In the genomic region with DNA sequence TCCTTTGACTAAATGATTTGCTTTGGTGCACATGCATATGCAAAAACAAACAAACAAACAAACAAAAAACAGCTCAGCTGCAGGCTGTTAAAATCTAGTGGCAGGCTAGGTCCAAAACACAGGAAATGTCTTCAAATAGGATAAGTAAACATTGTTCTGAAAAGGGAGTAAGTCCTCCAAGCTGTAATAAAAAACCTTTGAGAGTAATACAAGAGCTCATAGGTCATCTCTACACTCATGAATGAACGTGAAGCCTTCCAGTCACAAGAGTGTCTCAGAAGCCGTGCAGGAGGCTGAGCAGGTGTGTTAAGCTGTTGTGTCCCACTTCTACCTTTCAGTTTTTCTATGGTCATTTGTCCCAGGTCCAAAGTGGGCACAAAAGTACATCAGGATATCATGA, we compare ENCODE assay signal across 20 mouse cellular contexts.
DNase-seq lines count a peak whose midpoint lies in the region; ATAC-seq and TF ChIP-seq lines count a peak whose summit lies in the region.
"Had no signal": no experiment of that assay in that cellular context is flagged by ENCODE, and none has a peak within 500 bp of the region (broad histone marks: within the 10 kb centered on the region; RNA-seq: fewer than 3 reads in every experiment).

No protein-coding gene starts in this region.

- H3K27ac ChIP-seq in heart, postnatal 0 days (ENCODE audit: low read depth): peak overlapping the region; percentile 43; the same call in 1 of the 2 replicates
- peak overlapping the region; percentile 55; the same call in 1 of the 2 replicates for H3K27ac ChIP-seq in lung, embryonic 14.5 days (ENCODE audit: low read depth)
- H3K27ac ChIP-seq in intestine, embryonic 15.5 days: peak overlapping the region; percentile 69
- H3K27ac ChIP-seq in olfactory bulb, adult 2 months (ENCODE audit: insufficient read depth, low read depth, low read length): 0 out of 2 replicates have a peak overlapping the region, but pooled peaks have one; percentile 5
- H3K27ac ChIP-seq: embryonic facial prominence, embryonic 15.5 days; forebrain, embryonic 10.5 days; layer of hippocampus, adult 2 months; left cerebral cortex, adult 2 months; liver, embryonic 15.5 days; neural tube, embryonic 12.5 days had no signal

- WGBS in heart, postnatal 0 days: 59% methylated on average over 2 of the region's 2 CpGs
- WGBS in lung, embryonic 14.5 days: 30% methylated on average over 2 of the region's 2 CpGs
- WGBS in lung, adult 2 months: 20% methylated on average over 2 of the region's 2 CpGs
- 20% methylated on average over 2 of the region's 2 CpGs for WGBS in intestine, embryonic 15.5 days
- 87% methylated on average over 2 of the region's 2 CpGs for WGBS in olfactory bulb, adult 2 months

- ATAC-seq in heart, postnatal 0 days (ENCODE audit: insufficient read depth, low read depth): no peak
- ATAC-seq in lung, embryonic 14.5 days (ENCODE audit: insufficient read depth): peak; percentile 21; the same call in 1 of the 2 replicates
- ATAC-seq in intestine, embryonic 15.5 days: peak; percentile 79
- ATAC-seq: activated CD4-positive, CD25-positive, alpha-beta regulatory T cell, adult 4 months; inflammation-experienced regulatory T-cells, adult 6 months; Patski had no signal

- no peak overlapping the region; the same call in 1 of the 2 replicates for H3K4me2 ChIP-seq in heart, postnatal 0 days (ENCODE audit: low read depth, low read length)
- peak overlapping the region; percentile 20; the same call in 1 of the 2 replicates for H3K4me2 ChIP-seq in lung, embryonic 14.5 days
- no peak overlapping the region for H3K4me2 ChIP-seq in intestine, embryonic 15.5 days (replicated peaks)
- H3K4me2 ChIP-seq: embryonic facial prominence, embryonic 15.5 days; heart, embryonic 11.5 days; liver, embryonic 15.5 days; neural tube, embryonic 12.5 days had no signal

- no peak overlapping the region for H3K4me3 ChIP-seq in heart, postnatal 0 days (ENCODE audit: low read depth, low read length)
- no peak overlapping the region for H3K4me3 ChIP-seq in lung, embryonic 14.5 days (ENCODE audit: low read depth, low read length)
- H3K4me3 ChIP-seq in lung, adult 2 months (replicated peaks; ENCODE audit: extremely low read depth, low read depth, low read length): no peak overlapping the region
- H3K4me3 ChIP-seq in intestine, embryonic 15.5 days (replicated peaks): no peak overlapping the region
- no peak overlapping the region for H3K4me3 ChIP-seq in olfactory bulb, adult 2 months (ENCODE audit: insufficient read depth, low read depth, low read length)
- H3K4me3 ChIP-seq: embryonic facial prominence, embryonic 15.5 days; forebrain, embryonic 10.5 days; layer of hippocampus, adult 2 months; left cerebral cortex, adult 2 months; liver, embryonic 15.5 days; neural tube, embryonic 12.5 days had no signal

- H3K27me3 ChIP-seq in heart, postnatal 0 days (ENCODE audit: control insufficient read depth, insufficient read depth, low read length): no peaks in the 10 kb centered on the region
- no peaks in the 10 kb centered on the region for H3K27me3 ChIP-seq in lung, embryonic 14.5 days (ENCODE audit: insufficient read depth, low read length)
- no peaks in the 10 kb centered on the region for H3K27me3 ChIP-seq in intestine, embryonic 15.5 days (replicated peaks)
- H3K27me3 ChIP-seq: embryonic facial prominence, embryonic 15.5 days; liver, embryonic 15.5 days; megakaryocyte, embryonic 14.5 days; neural tube, embryonic 12.5 days; Patski had no signal

- no peak for TF ChIP-seq CTCF in heart, postnatal 0 days (IDR thresholded peaks at IDR 0.05; ENCODE audit: low read depth)
- TF ChIP-seq CTCF in lung, embryonic 14.5 days (IDR thresholded peaks at IDR 0.05; ENCODE audit: low read depth): no peak
- TF ChIP-seq CTCF in lung, adult 2 months (IDR thresholded peaks at IDR 0.05; ENCODE audit: insufficient read depth, low read length): no peak
- TF ChIP-seq CTCF in olfactory bulb, adult 2 months (IDR thresholded peaks at IDR 0.05; ENCODE audit: insufficient read depth, low read depth, low read length): no peak

- H3K4me1 ChIP-seq in heart, postnatal 0 days (ENCODE audit: control insufficient read depth, insufficient read depth): no peaks in the 10 kb centered on the region
- no peaks in the 10 kb centered on the region for H3K4me1 ChIP-seq in lung, embryonic 14.5 days (ENCODE audit: insufficient read depth)
- peaks cover 10% of the 10 kb centered on the region for H3K4me1 ChIP-seq in lung, adult 2 months (ENCODE audit: control insufficient read depth, insufficient read depth, low read length)
- H3K4me1 ChIP-seq in intestine, embryonic 15.5 days (replicated peaks): peaks cover 7% of the 10 kb centered on the region
- peaks cover 3% of the 10 kb centered on the region for H3K4me1 ChIP-seq in olfactory bulb, adult 2 months (ENCODE audit: control insufficient read depth, insufficient read depth, low read length)
- H3K4me1 ChIP-seq: embryonic facial prominence, embryonic 15.5 days; forebrain, embryonic 10.5 days; neural tube, embryonic 12.5 days had no signal

- peaks cover 4% of the 10 kb centered on the region; the same call in 1 of the 2 replicates for H3K9me3 ChIP-seq in heart, postnatal 0 days (replicated peaks; ENCODE audit: control insufficient read depth, low read length)
- no peaks in the 10 kb centered on the region for H3K9me3 ChIP-seq in lung, embryonic 14.5 days (ENCODE audit: low read depth, low read length)
- H3K9me3 ChIP-seq in intestine, embryonic 15.5 days: no peaks in the 10 kb centered on the region
- H3K9me3 ChIP-seq: embryonic facial prominence, embryonic 15.5 days; forebrain, embryonic 10.5 days; liver, embryonic 15.5 days; neural tube, embryonic 12.5 days had no signal

- H3K9ac ChIP-seq in heart, postnatal 0 days (replicated peaks; ENCODE audit: low read depth, low read length): no peak overlapping the region
- H3K9ac ChIP-seq in lung, embryonic 14.5 days: no peak overlapping the region
- no peak overlapping the region for H3K9ac ChIP-seq in intestine, embryonic 15.5 days
- H3K9ac ChIP-seq: embryonic facial prominence, embryonic 15.5 days; liver, embryonic 15.5 days; neural tube, embryonic 12.5 days had no signal

- no peak for DNase-seq in heart, postnatal 0 days (ENCODE audit: low spot score)
- no peak for DNase-seq in heart, postnatal 4 days
- no peak for DNase-seq in lung, embryonic 14.5 days
- DNase-seq in lung, adult 2 months: no peak
- DNase-seq in adrenal gland, postnatal 4 days (ENCODE audit: low spot score in 2 of 2): no peak
- DNase-seq in gastrocnemius, postnatal 10 days: no peak
- DNase-seq: thymus, postnatal 4 days had no signal

- H3K36me3 ChIP-seq in heart, postnatal 0 days (replicated peaks; ENCODE audit: control insufficient read depth, insufficient read depth, low read length): no peaks in the 10 kb centered on the region
- H3K36me3 ChIP-seq in lung, embryonic 14.5 days (ENCODE audit: insufficient read depth): no peaks in the 10 kb centered on the region
- no peaks in the 10 kb centered on the region for H3K36me3 ChIP-seq in intestine, embryonic 15.5 days
- H3K36me3 ChIP-seq: embryonic facial prominence, embryonic 15.5 days; forebrain, embryonic 10.5 days; liver, embryonic 15.5 days; neural tube, embryonic 12.5 days had no signal

- no peak for TF ChIP-seq EP300 in heart, postnatal 0 days (IDR thresholded peaks at IDR 0.05; ENCODE audit: low read depth)

- no peak for TF ChIP-seq POLR2A in lung, adult 2 months (IDR thresholded peaks at IDR 0.05; ENCODE audit: borderline replicate concordance, extremely low read depth, low read depth, low read length)
- no peak for TF ChIP-seq POLR2A in olfactory bulb, adult 2 months (IDR thresholded peaks at IDR 0.05; ENCODE audit: insufficient read depth, low read depth, low read length)

Comparison
In these comparisons a context has a peak if more than half of its experiments do, and no peak if none do; other contexts are left out.
1. H3K27ac ChIP-seq: peak in every context shown above with its lines; median percentile 69 in intestine, embryonic 15.5 days; 55 in lung, embryonic 14.5 days; 43 in heart, postnatal 0 days; 5 in olfactory bulb, adult 2 months.